Mouse (Mus musculus): ENCODE results near the gene Eva1b. TPM values are rescaled to one million over a fixed set of nuclear protein-coding genes. Genes with fewer than 3 reads are reported as not detected.

Eva1b gene
- polyA plus RNA-seq, 1 experiment, result 28.6 TPM

DNA sequence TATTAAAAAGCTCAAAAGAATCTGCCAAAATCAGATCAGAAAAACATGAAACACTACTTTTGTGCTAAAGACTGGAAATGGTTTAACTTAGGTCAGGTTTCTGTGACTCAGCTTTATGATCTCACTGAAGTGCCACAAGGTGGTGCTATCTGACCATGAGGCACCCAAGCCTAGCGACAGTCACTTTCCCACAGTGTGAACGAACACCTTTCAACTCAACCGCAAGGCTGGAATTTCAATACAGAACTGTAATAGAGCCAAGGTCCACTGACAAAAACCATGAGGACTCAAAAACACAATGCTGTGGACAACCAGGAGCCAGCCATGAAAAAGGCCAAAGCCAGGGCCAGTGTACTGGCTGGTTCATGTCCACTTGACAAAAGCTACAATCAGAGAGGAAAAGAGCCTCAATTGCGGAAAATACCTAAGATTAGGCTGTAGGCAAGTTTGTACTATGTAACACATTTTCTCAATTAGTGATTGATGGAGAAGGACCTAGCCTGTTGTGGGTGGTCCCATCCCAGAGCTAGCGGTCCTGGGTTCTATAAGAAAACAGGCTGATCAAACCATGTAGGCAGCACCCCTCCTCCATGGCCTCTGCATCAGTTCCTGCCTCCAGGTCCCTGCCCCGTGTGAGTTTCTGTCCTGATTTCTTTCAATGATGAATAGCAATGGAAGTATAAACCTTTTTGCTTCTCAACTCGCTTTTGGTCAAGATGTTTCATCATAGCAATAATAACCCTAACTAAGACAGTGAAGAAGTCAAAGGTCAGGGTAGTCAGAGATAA, 33.8 kb downstream of the Eva1b start:
- Histone ChIP-seq H3K79me2 (ENCODE audit: control insufficient read depth, insufficient read depth) (peaks cover 73% of the 10 kb centered on the region), H3K36me3 (ENCODE audit: control insufficient read depth, insufficient read depth) (peaks cover 51% of the 10 kb centered on the region), H3ac (ENCODE audit: control insufficient read depth, insufficient read length) (no peak overlapping the region), H3K27me3 (ENCODE audit: control insufficient read depth, insufficient read depth, insufficient read length) (no peaks in the 10 kb centered on the region), H3K4me3 (no peak overlapping the region), H3K4me2 (ENCODE audit: low read depth) (no peak overlapping the region)
- no peak for TF ChIP-seq POLR2AphosphoS2 (IDR thresholded peaks at IDR 0.05; ENCODE audit: insufficient read length, low read depth)
- TF ChIP-seq TCF3 (IDR thresholded peaks at IDR 0.05; ENCODE audit: insufficient read length, low read depth), result no peak
- TF ChIP-seq CEBPB (IDR thresholded peaks at IDR 0.05; ENCODE audit: insufficient read depth, poor library complexity, severe bottlenecking), result no peak
- peak; percentile 26 for TF ChIP-seq POLR2A (IDR thresholded peaks at IDR 0.05; ENCODE audit: insufficient read length, low read depth)

DNA sequence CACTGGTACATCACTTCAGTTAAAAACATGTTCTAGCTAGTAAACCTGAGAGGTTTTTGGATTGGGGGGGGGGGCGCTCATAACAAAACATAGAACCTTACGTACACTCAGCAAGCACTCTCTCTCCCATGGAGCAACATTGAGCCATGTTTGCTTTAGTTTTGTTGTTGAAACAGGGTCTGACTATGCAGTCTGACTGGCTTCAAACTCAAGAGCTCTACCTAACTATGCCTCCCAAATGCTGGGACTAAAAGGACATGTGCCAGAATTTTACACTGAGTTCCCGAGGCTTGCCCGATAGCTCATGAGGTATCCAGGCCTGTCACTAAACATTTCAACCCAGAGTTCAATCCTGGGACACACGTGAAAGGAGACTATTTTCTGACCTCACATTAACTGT, 35.5 kb downstream of the Eva1b start:
- H3K4me3 ChIP-seq, result no peak overlapping the region
- H3K4me2 ChIP-seq (ENCODE audit: low read depth), result no peak overlapping the region
- H3K36me3 ChIP-seq (ENCODE audit: control insufficient read depth, insufficient read depth), result peaks cover 38% of the 10 kb centered on the region
- TF ChIP-seq REST (IDR thresholded peaks at IDR 0.05; ENCODE audit: insufficient read depth, insufficient read length) (no peak), TCF3 (IDR thresholded peaks at IDR 0.05; ENCODE audit: insufficient read length, low read depth) (no peak), SRF (IDR thresholded peaks at IDR 0.05; ENCODE audit: control insufficient read depth, insufficient read length, low read depth) (no peak), POLR2AphosphoS2 (IDR thresholded peaks at IDR 0.05; ENCODE audit: insufficient read length, low read depth) (no peak), MYOD1 (IDR thresholded peaks at IDR 0.05; ENCODE audit: control insufficient read depth in 1 of 3, insufficient read length in 2 of 3, low read depth in 2 of 3) (no peak), MAX (IDR thresholded peaks at IDR 0.05; ENCODE audit: low read depth) (no peak), TCF12 (IDR thresholded peaks at IDR 0.05; ENCODE audit: insufficient read depth, poor library complexity, severe bottlenecking) (no peak), E2F4 (IDR thresholded peaks at IDR 0.05; ENCODE audit: insufficient read depth) (no peak), POLR2A (IDR thresholded peaks at IDR 0.05; ENCODE audit: insufficient read length, low read depth) (no peak), CEBPB (IDR thresholded peaks at IDR 0.05; ENCODE audit: insufficient read depth, poor library complexity, severe bottlenecking) (no peak), USF1 (IDR thresholded peaks at IDR 0.05; ENCODE audit: low read depth) (no peak)
- H3K27me3 ChIP-seq (ENCODE audit: control insufficient read depth, insufficient read depth, insufficient read length), result no peaks in the 10 kb centered on the region
- no peak overlapping the region for H3ac ChIP-seq (ENCODE audit: control insufficient read depth, insufficient read length)
- peaks cover 86% of the 10 kb centered on the region for H3K79me2 ChIP-seq (ENCODE audit: control insufficient read depth, insufficient read depth)

DNA sequence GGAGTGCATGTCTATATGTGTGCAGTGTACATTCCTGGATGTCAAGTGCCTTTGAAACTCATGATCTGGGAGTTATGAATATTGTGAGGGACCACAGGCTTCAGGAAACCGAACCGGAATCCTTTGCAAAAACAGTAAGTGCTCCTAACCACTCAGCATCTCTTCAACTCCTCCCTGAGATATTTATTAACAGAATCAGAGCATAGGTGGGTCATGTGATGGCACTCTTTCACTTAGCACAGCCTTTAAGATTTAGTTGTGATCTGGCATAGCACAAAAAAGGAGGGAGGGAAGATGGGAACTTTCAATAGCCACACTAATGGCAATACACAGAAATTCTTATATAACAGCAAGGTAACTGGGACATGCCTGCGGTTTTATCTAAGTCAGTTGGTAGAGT, 39.6 kb downstream of the Eva1b start:
- Histone ChIP-seq H3K27me3 (ENCODE audit: control insufficient read depth, insufficient read depth, insufficient read length) (no peaks in the 10 kb centered on the region), H3K4me3 (no peak overlapping the region), H3K4me2 (ENCODE audit: low read depth) (no peak overlapping the region), H3ac (ENCODE audit: control insufficient read depth, insufficient read length) (no peak overlapping the region), H3K36me3 (ENCODE audit: control insufficient read depth, insufficient read depth) (peaks cover 32% of the 10 kb centered on the region), H3K79me2 (ENCODE audit: control insufficient read depth, insufficient read depth) (peaks cover 100% of the 10 kb centered on the region)
- TF ChIP-seq TCF3 (IDR thresholded peaks at IDR 0.05; ENCODE audit: insufficient read length, low read depth), result no peak

DNA sequence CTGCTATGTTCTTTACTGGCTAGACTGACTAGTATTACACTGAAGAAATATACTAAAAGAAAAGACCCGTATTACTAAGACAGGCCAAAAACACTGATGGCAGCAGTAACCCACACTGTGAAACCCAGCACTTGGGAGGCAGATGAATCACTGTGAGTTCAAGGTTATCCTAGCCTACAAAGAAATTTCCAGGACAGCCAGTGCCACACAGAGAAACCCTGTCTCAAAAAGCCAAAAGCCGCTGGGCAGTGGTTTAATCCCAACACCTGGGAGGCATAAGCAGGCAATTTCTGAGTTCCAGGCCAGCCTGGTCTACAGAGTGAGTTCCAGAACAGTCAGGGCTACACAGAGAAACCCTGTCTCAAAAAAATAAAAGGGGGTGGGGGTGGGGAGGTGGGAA, 43.1 kb downstream of the Eva1b start:
- H3K79me2 ChIP-seq (ENCODE audit: control insufficient read depth, insufficient read depth), result peaks cover 100% of the 10 kb centered on the region
- H3ac ChIP-seq (ENCODE audit: control insufficient read depth, insufficient read length), result no peak overlapping the region
- no peak overlapping the region for H3K4me2 ChIP-seq (ENCODE audit: low read depth)
- H3K36me3 ChIP-seq (ENCODE audit: control insufficient read depth, insufficient read depth), result peaks cover 29% of the 10 kb centered on the region
- H3K27me3 ChIP-seq (ENCODE audit: control insufficient read depth, insufficient read depth, insufficient read length), result no peaks in the 10 kb centered on the region
- no peak for TF ChIP-seq POLR2AphosphoS2 (IDR thresholded peaks at IDR 0.05; ENCODE audit: insufficient read length, low read depth)
- TF ChIP-seq MYOG (IDR thresholded peaks at IDR 0.05; ENCODE audit: control insufficient read depth in 1 of 3, insufficient read depth in 1 of 3, insufficient read length in 2 of 3, low read depth in 2 of 3), result no peak
- no peak for TF ChIP-seq MAX (IDR thresholded peaks at IDR 0.05; ENCODE audit: low read depth)
- TF ChIP-seq SRF (IDR thresholded peaks at IDR 0.05; ENCODE audit: control insufficient read depth, insufficient read length, low read depth), result no peak
- TF ChIP-seq USF1 (IDR thresholded peaks at IDR 0.05; ENCODE audit: low read depth), result no peak
- no peak for TF ChIP-seq POLR2A (IDR thresholded peaks at IDR 0.05; ENCODE audit: insufficient read length, low read depth)
- no peak for TF ChIP-seq CEBPB (IDR thresholded peaks at IDR 0.05; ENCODE audit: insufficient read depth, poor library complexity, severe bottlenecking)
- no peak for TF ChIP-seq MYOD1 (IDR thresholded peaks at IDR 0.05; ENCODE audit: control insufficient read depth in 1 of 3, insufficient read length in 2 of 3, low read depth in 2 of 3)
- TF ChIP-seq TCF3 (IDR thresholded peaks at IDR 0.05; ENCODE audit: insufficient read length, low read depth), result no peak
- no peak for TF ChIP-seq TCF12 (IDR thresholded peaks at IDR 0.05; ENCODE audit: insufficient read depth, poor library complexity, severe bottlenecking)
- TF ChIP-seq E2F4 (IDR thresholded peaks at IDR 0.05; ENCODE audit: insufficient read depth), result no peak
- TF ChIP-seq REST (IDR thresholded peaks at IDR 0.05; ENCODE audit: insufficient read depth, insufficient read length), result no peak
- no peak overlapping the region for H3K4me3 ChIP-seq

DNA sequence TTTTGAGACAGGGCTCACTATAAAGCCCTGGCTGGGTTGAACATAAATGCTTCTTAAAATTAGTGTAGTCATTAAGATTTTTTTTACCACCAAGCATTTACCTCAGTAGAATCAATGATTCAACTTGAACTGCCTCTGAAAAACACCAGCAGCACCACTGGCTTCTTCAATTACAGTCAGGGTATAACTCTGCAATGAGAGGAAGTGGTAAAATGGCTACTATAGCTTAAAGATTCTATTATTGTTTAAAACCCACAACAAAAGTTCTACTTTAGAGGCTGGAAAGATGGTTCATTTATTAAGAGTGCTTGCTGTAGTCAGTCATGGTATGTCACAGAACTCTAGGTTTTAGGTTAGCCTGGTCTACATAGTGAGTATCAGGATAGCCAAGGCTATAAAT, 46.7 kb downstream of the Eva1b start:
- H3ac ChIP-seq (ENCODE audit: control insufficient read depth, insufficient read length), result no peak overlapping the region
- no peaks in the 10 kb centered on the region for H3K27me3 ChIP-seq (ENCODE audit: control insufficient read depth, insufficient read depth, insufficient read length)
- no peak overlapping the region for H3K4me3 ChIP-seq
- H3K79me2 ChIP-seq (ENCODE audit: control insufficient read depth, insufficient read depth), result peaks cover 100% of the 10 kb centered on the region
- H3K36me3 ChIP-seq (ENCODE audit: control insufficient read depth, insufficient read depth), result peaks cover 28% of the 10 kb centered on the region
- no peak overlapping the region for H3K4me2 ChIP-seq (ENCODE audit: low read depth)
- TF ChIP-seq MYOD1 (IDR thresholded peaks at IDR 0.05; ENCODE audit: control insufficient read depth in 1 of 3, insufficient read length in 2 of 3, low read depth in 2 of 3) (no peak), CEBPB (IDR thresholded peaks at IDR 0.05; ENCODE audit: insufficient read depth, poor library complexity, severe bottlenecking) (no peak)
